Mouse (Mus musculus) hindbrain, embryonic 14.5 days (tissue): Measurements from ENCODE around the gene Vstm4. TPM values are rescaled to one million over a fixed set of nuclear protein-coding genes. Genes with fewer than 3 reads are reported as not detected.

ENCODE experiments used
- ATAC-seq: fragments of 200-750 bp; cut with Nextera tagmentation; 2 replicates; pipeline ENCODE4 v1.8.0; 2017; ENCODE audit warnings: moderate number of reproducible peaks, mild to moderate bottlenecking, moderate TSS enrichment, moderate library complexity; ENCODE audit not compliant: low FRiP score
- DNase-seq: peaks from one replicate; pipeline ENCODE4 v3.0.0-alpha.2; 2015; ENCODE audit warnings: low spot score
- H3K27ac ChIP-seq: fragments of 300-500 bp; sonication (generic); 2 replicates; pipeline ENCODE4 v1.5.1; 2014; ENCODE audit warnings: mild to moderate bottlenecking, moderate library complexity
- H3K27me3 ChIP-seq: fragments of 300-500 bp; sonication (generic); 2 replicates; pipeline ENCODE4 v1.6.1; 2014; ENCODE audit warnings: mild to moderate bottlenecking, low read length, mixed read lengths; ENCODE audit not compliant: control insufficient read depth, insufficient read depth
- H3K36me3 ChIP-seq: fragments of 300-500 bp; sonication (generic); replicated peaks from 2 replicates; pipeline ENCODE4 v1.6.1; 2014; ENCODE audit not compliant: control insufficient read depth, insufficient read depth
- H3K4me1 ChIP-seq: fragments of 300-500 bp; sonication (generic); replicated peaks from 2 replicates; pipeline ENCODE4 v1.6.1; 2014; ENCODE audit warnings: antibody characterized with exemption, low read length, mixed read lengths; ENCODE audit not compliant: control insufficient read depth, insufficient read depth
- H3K4me2 ChIP-seq: fragments of 300-500 bp; sonication (generic); replicated peaks from 2 replicates; pipeline ENCODE4 v1.6.1; 2014; ENCODE audit warnings: mild to moderate bottlenecking, moderate library complexity
- H3K4me3 ChIP-seq: fragments of 300-500 bp; sonication (generic); replicated peaks from 2 replicates; pipeline ENCODE4 v1.5.1; 2014; ENCODE audit warnings: mild to moderate bottlenecking, low read length
- H3K9ac ChIP-seq: fragments of 300-500 bp; sonication (generic); 2 replicates; pipeline ENCODE4 v1.6.1; 2014
- H3K9me3 ChIP-seq: fragments of 300-500 bp; sonication (generic); 2 replicates; pipeline ENCODE4 v1.6.1; 2016; ENCODE audit warnings: low read length; ENCODE audit not compliant: control insufficient read depth
- WGBS: fragments of 180-500 bp; shearing (Covaris S2); extraction: QIAGEN DNeasy Blood & Tissue Kit; methylation state at CpG from one replicate; pipeline ENCODE4 v1.1.7; 2014; 5-methylcytosine and 5-hydroxymethylcytosine counted together
- polyA plus RNA-seq: library from polyadenylated mRNA; unstranded; fragments of >200 nt; fragmentation: Nextera tagmentation; extraction: Ambion mirVana; gene quantifications from 2 replicates; pipeline ENCODE4 v1.2.1, GENCODE M21; 2014

Gene Vstm4
- polyA plus RNA-seq, 1 experiment from 2014 or later, result 12.8 TPM

GRCm38 (mm10) chr14:32877549-32877948 lies 21.0 kb downstream of the Vstm4 start:
- WGBS, result 63% methylated on average over 6 of the region's 6 CpGs
- H3K4me3 ChIP-seq, result no peak overlapping the region
- H3K4me2 ChIP-seq, result no peak overlapping the region
- no peak overlapping the region for H3K9ac ChIP-seq
- H3K36me3 ChIP-seq, result no peaks in the 10 kb centered on the region
- no peaks in the 10 kb centered on the region for H3K9me3 ChIP-seq
- no peak for DNase-seq
- ATAC-seq, result no peak
- H3K27me3 ChIP-seq, result no peaks in the 10 kb centered on the region
- no peak overlapping the region for H3K27ac ChIP-seq
- no peaks in the 10 kb centered on the region for H3K4me1 ChIP-seq

- Histone ChIP-seq H3K9ac (no peak overlapping the region), H3K27me3 (no peaks in the 10 kb centered on the region), H3K4me2 (no peak overlapping the region), H3K4me3 (no peak overlapping the region), H3K36me3 (no peaks in the 10 kb centered on the region), H3K27ac (no peak overlapping the region), H3K9me3 (no peaks in the 10 kb centered on the region), H3K4me1 (no peaks in the 10 kb centered on the region)
- ATAC-seq, result no peak
- no peak for DNase-seq
- WGBS, result 84% methylated on average over 5 of the region's 5 CpGs
Observed at GRCm38 (mm10) chr14:32880332-32880731, 23.8 kb downstream of the Vstm4 start.

GRCm38 (mm10) chr14:32881693-32882092 lies 25.1 kb downstream of the Vstm4 start:
- Histone ChIP-seq H3K9ac (no peak overlapping the region), H3K27ac (no peak overlapping the region), H3K4me3 (no peak overlapping the region), H3K27me3 (no peaks in the 10 kb centered on the region), H3K36me3 (no peaks in the 10 kb centered on the region), H3K9me3 (no peaks in the 10 kb centered on the region), H3K4me2 (no peak overlapping the region), H3K4me1 (no peaks in the 10 kb centered on the region)
- no peak for ATAC-seq
- 92% methylated on average over 1 of the region's 1 CpGs for WGBS
- DNase-seq, result no peak

GRCm38 (mm10) chr14:32888876-32889674 lies 32.5 kb downstream of the Vstm4 start:
- no peaks in the 10 kb centered on the region for H3K36me3 ChIP-seq
- ATAC-seq (peak; percentile 94), DNase-seq (peak; percentile 42)
- H3K27me3 ChIP-seq, result no peaks in the 10 kb centered on the region
- H3K9me3 ChIP-seq, result no peaks in the 10 kb centered on the region
- peaks cover 4% of the 10 kb centered on the region; the same call in 1 of the 2 replicates for H3K4me1 ChIP-seq
- H3K9ac ChIP-seq, result no peak overlapping the region
- no peak overlapping the region for H3K4me3 ChIP-seq
- WGBS, result 7% methylated on average over 6 of the region's 6 CpGs
- H3K4me2 ChIP-seq, result no peak overlapping the region
- H3K27ac ChIP-seq, result peak overlapping the region; percentile 36; the same call in 1 of the 2 replicates

GRCm38 (mm10) chr14:32894341-32894853 lies 37.8 kb downstream of the Vstm4 start:
- ATAC-seq (no peak), DNase-seq (no peak)
- 76% methylated on average over 4 of the region's 4 CpGs for WGBS
- no peaks in the 10 kb centered on the region for H3K4me1 ChIP-seq
- no peaks in the 10 kb centered on the region for H3K9me3 ChIP-seq
- H3K36me3 ChIP-seq, result no peaks in the 10 kb centered on the region
- no peak overlapping the region for H3K27ac ChIP-seq
- no peak overlapping the region for H3K4me3 ChIP-seq
- H3K27me3 ChIP-seq, result no peaks in the 10 kb centered on the region
- no peak overlapping the region for H3K9ac ChIP-seq
- H3K4me2 ChIP-seq, result no peak overlapping the region

- WGBS, result 79% methylated on average over 4 of the region's 4 CpGs
- Histone ChIP-seq H3K9ac (no peak overlapping the region), H3K4me2 (no peak overlapping the region), H3K4me3 (no peak overlapping the region), H3K36me3 (no peaks in the 10 kb centered on the region), H3K27me3 (no peaks in the 10 kb centered on the region), H3K4me1 (no peaks in the 10 kb centered on the region), H3K27ac (no peak overlapping the region), H3K9me3 (no peaks in the 10 kb centered on the region)
- ATAC-seq (no peak), DNase-seq (no peak)
Observed at GRCm38 (mm10) chr14:32894878-32895277, 38.3 kb downstream of the Vstm4 start.

- Histone ChIP-seq H3K27ac (no peak overlapping the region), H3K4me1 (no peaks in the 10 kb centered on the region), H3K9ac (no peak overlapping the region), H3K36me3 (no peaks in the 10 kb centered on the region), H3K9me3 (no peaks in the 10 kb centered on the region), H3K27me3 (no peaks in the 10 kb centered on the region), H3K4me2 (no peak overlapping the region), H3K4me3 (no peak overlapping the region)
- DNase-seq (no peak), ATAC-seq (no peak)
- 92% methylated on average over 2 of the region's 2 CpGs for WGBS
Observed at GRCm38 (mm10) chr14:32896896-32897295, 40.3 kb downstream of the Vstm4 start.

- H3K4me1 ChIP-seq, result no peaks in the 10 kb centered on the region
- DNase-seq (no peak), ATAC-seq (no peak)
- H3K9ac ChIP-seq, result no peak overlapping the region
- no peaks in the 10 kb centered on the region for H3K27me3 ChIP-seq
- no peak overlapping the region for H3K4me3 ChIP-seq
- no peaks in the 10 kb centered on the region for H3K36me3 ChIP-seq
- H3K4me2 ChIP-seq, result no peak overlapping the region
- H3K27ac ChIP-seq, result no peak overlapping the region
- WGBS, result 78% methylated on average over 3 of the region's 3 CpGs
- H3K9me3 ChIP-seq, result no peaks in the 10 kb centered on the region
Observed at GRCm38 (mm10) chr14:32903203-32903602, 46.6 kb downstream of the Vstm4 start.

GRCm38 (mm10) chr14:32906545-32906944 lies 50.0 kb downstream of the Vstm4 start:
- Histone ChIP-seq H3K36me3 (no peaks in the 10 kb centered on the region), H3K9ac (no peak overlapping the region), H3K4me2 (no peak overlapping the region), H3K27me3 (no peaks in the 10 kb centered on the region), H3K4me3 (no peak overlapping the region), H3K27ac (no peak overlapping the region), H3K4me1 (no peaks in the 10 kb centered on the region), H3K9me3 (no peaks in the 10 kb centered on the region)
- ATAC-seq, result no peak
- 59% methylated on average over 3 of the region's 3 CpGs for WGBS
- DNase-seq, result no peak
